Mouse (Mus musculus) heart, embryonic 10.5 days (tissue): ENCODE measurements around the gene Cnnm2. TPM values are rescaled to one million over a fixed set of nuclear protein-coding genes. Genes with fewer than 3 reads are reported as not detected.

Source experiments
- DNase-seq: peaks from one replicate; pipeline ENCODE4 v3.0.0-alpha.2; 2017; ENCODE audit warnings: low spot score
- H3K27ac ChIP-seq: fragments of 300-500 bp; sonication (generic); 2 replicates; pipeline ENCODE4 v1.5.1; 2016; ENCODE audit warnings: mild to moderate bottlenecking
- H3K27me3 ChIP-seq: fragments of 300-500 bp; sonication (generic); 2 replicates; pipeline ENCODE4 v1.6.1; 2016; ENCODE audit warnings: mild to moderate bottlenecking; ENCODE audit not compliant: poor library complexity, insufficient read depth, severe bottlenecking
- H3K36me3 ChIP-seq: fragments of 300-500 bp; sonication (generic); 2 replicates; pipeline ENCODE4 v1.6.1; 2016; ENCODE audit warnings: mild to moderate bottlenecking, moderate library complexity
- H3K4me1 ChIP-seq: fragments of 300-500 bp; sonication (generic); 2 replicates; pipeline ENCODE4 v1.6.1; 2016; ENCODE audit warnings: mild to moderate bottlenecking
- H3K4me3 ChIP-seq: fragments of 300-500 bp; sonication (generic); 2 replicates; pipeline ENCODE4 v1.5.1; 2016; ENCODE audit warnings: mild to moderate bottlenecking, moderate library complexity
- H3K9me3 ChIP-seq: fragments of 300-500 bp; sonication (generic); 2 replicates; pipeline ENCODE4 v1.6.1; 2016; ENCODE audit warnings: mild to moderate bottlenecking, moderate library complexity
- WGBS: fragments of 180-500 bp; shearing (Covaris S2); methylation state at CpG from one replicate; pipeline ENCODE4 v1.1.7; 2016; 5-methylcytosine and 5-hydroxymethylcytosine counted together
- polyA plus RNA-seq: library from polyadenylated mRNA; unstranded; fragments of >200 nt; fragmentation: Nextera tagmentation; extraction: Ambion mirVana; gene quantifications from 2 replicates; pipeline ENCODE4 v1.2.1, GENCODE M21; 2016

Cnnm2 gene
- polyA plus RNA-seq, 1 experiment from 2014 or later = 2.7 TPM

GRCm38 (mm10) chr19:46809031-46809430, 47.6 kb downstream of the Cnnm2 start:
- no peak for DNase-seq
- Histone ChIP-seq H3K36me3 (no peaks in the 10 kb centered on the region), H3K27me3 (no peaks in the 10 kb centered on the region), H3K27ac (no peak overlapping the region), H3K9me3 (no peaks in the 10 kb centered on the region), H3K4me3 (no peak overlapping the region), H3K4me1 (peaks cover 21% of the 10 kb centered on the region)
- WGBS = 91% methylated on average over 5 of the region's 5 CpGs

GRCm38 (mm10) chr19:46819276-46819675, 57.9 kb downstream of the Cnnm2 start:
- Histone ChIP-seq H3K27me3 (no peaks in the 10 kb centered on the region), H3K27ac (no peak overlapping the region), H3K9me3 (no peaks in the 10 kb centered on the region), H3K4me1 (peaks cover 17% of the 10 kb centered on the region), H3K36me3 (no peaks in the 10 kb centered on the region), H3K4me3 (no peak overlapping the region)
- DNase-seq = no peak
- WGBS = 59% methylated on average over 7 of the region's 7 CpGs

GRCm38 (mm10) chr19:46822491-46822890, 61.1 kb downstream of the Cnnm2 start:
- no peaks in the 10 kb centered on the region for H3K36me3 ChIP-seq
- no peak for DNase-seq
- peaks cover 22% of the 10 kb centered on the region for H3K4me1 ChIP-seq
- H3K27ac ChIP-seq = no peak overlapping the region
- no peak overlapping the region for H3K4me3 ChIP-seq
- H3K9me3 ChIP-seq = no peaks in the 10 kb centered on the region
- 92% methylated on average over 4 of the region's 4 CpGs for WGBS
- H3K27me3 ChIP-seq = no peaks in the 10 kb centered on the region

- Histone ChIP-seq H3K27me3 (no peaks in the 10 kb centered on the region), H3K9me3 (no peaks in the 10 kb centered on the region), H3K27ac (no peak overlapping the region), H3K4me1 (peaks cover 16% of the 10 kb centered on the region; the same call in 1 of the 2 replicates), H3K36me3 (no peaks in the 10 kb centered on the region), H3K4me3 (no peak overlapping the region)
- 76% methylated on average over 5 of the region's 5 CpGs for WGBS
- DNase-seq = no peak
Observed at GRCm38 (mm10) chr19:46823759-46824158, 62.4 kb downstream of the Cnnm2 start.

GRCm38 (mm10) chr19:46824867-46825266, 63.5 kb downstream of the Cnnm2 start:
- no peak for DNase-seq
- 0 out of 2 replicates have a peak, but pooled peaks cover 7% of the 10 kb centered on the region for H3K4me1 ChIP-seq
- H3K4me3 ChIP-seq = no peak overlapping the region
- 82% methylated on average over 7 of the region's 7 CpGs for WGBS
- no peak overlapping the region for H3K27ac ChIP-seq
- H3K36me3 ChIP-seq = no peaks in the 10 kb centered on the region
- no peaks in the 10 kb centered on the region for H3K9me3 ChIP-seq
- H3K27me3 ChIP-seq = no peaks in the 10 kb centered on the region

- H3K9me3 ChIP-seq = no peaks in the 10 kb centered on the region
- no peaks in the 10 kb centered on the region for H3K27me3 ChIP-seq
- no peaks in the 10 kb centered on the region for H3K36me3 ChIP-seq
- WGBS = 61% methylated on average over 5 of the region's 5 CpGs
- H3K27ac ChIP-seq = no peak overlapping the region
- H3K4me1 ChIP-seq = peaks cover 17% of the 10 kb centered on the region
- no peak for DNase-seq
- H3K4me3 ChIP-seq = no peak overlapping the region
Observed at GRCm38 (mm10) chr19:46827654-46828165, 66.3 kb downstream of the Cnnm2 start.

- Histone ChIP-seq H3K27ac (no peak overlapping the region), H3K27me3 (no peaks in the 10 kb centered on the region), H3K9me3 (no peaks in the 10 kb centered on the region), H3K36me3 (no peaks in the 10 kb centered on the region), H3K4me3 (no peak overlapping the region), H3K4me1 (peaks cover 17% of the 10 kb centered on the region)
- DNase-seq = no peak
- WGBS = 42% methylated on average over 3 of the region's 3 CpGs
Observed at GRCm38 (mm10) chr19:46828961-46829360, 67.6 kb downstream of the Cnnm2 start.

- WGBS = 43% methylated on average over 9 of the region's 9 CpGs
- H3K4me3 ChIP-seq = no peak overlapping the region
- DNase-seq = no peak
- H3K4me1 ChIP-seq = peaks cover 17% of the 10 kb centered on the region
- no peaks in the 10 kb centered on the region for H3K9me3 ChIP-seq
- no peaks in the 10 kb centered on the region for H3K27me3 ChIP-seq
- H3K36me3 ChIP-seq = no peaks in the 10 kb centered on the region
- no peak overlapping the region for H3K27ac ChIP-seq
Observed at GRCm38 (mm10) chr19:46831381-46831780, 70.0 kb downstream of the Cnnm2 start.

GRCm38 (mm10) chr19:46834301-46834700, 72.9 kb downstream of the Cnnm2 start:
- Histone ChIP-seq H3K4me3 (no peak overlapping the region), H3K4me1 (peaks cover 10% of the 10 kb centered on the region), H3K27me3 (no peaks in the 10 kb centered on the region), H3K9me3 (no peaks in the 10 kb centered on the region), H3K27ac (no peak overlapping the region), H3K36me3 (no peaks in the 10 kb centered on the region)
- WGBS = 82% methylated on average over 5 of the region's 5 CpGs
- DNase-seq = no peak

- no peaks in the 10 kb centered on the region for H3K9me3 ChIP-seq
- peaks cover 10% of the 10 kb centered on the region for H3K4me1 ChIP-seq
- DNase-seq = no peak
- WGBS = 62% methylated on average over 4 of the region's 4 CpGs
- H3K36me3 ChIP-seq = no peaks in the 10 kb centered on the region
- H3K4me3 ChIP-seq = no peak overlapping the region
- H3K27ac ChIP-seq = no peak overlapping the region
- H3K27me3 ChIP-seq = no peaks in the 10 kb centered on the region
Observed at GRCm38 (mm10) chr19:46835339-46835738, 73.9 kb downstream of the Cnnm2 start.

- Histone ChIP-seq H3K27me3 (no peaks in the 10 kb centered on the region), H3K9me3 (no peaks in the 10 kb centered on the region), H3K4me1 (peaks cover 6% of the 10 kb centered on the region), H3K27ac (no peak overlapping the region), H3K36me3 (no peaks in the 10 kb centered on the region), H3K4me3 (no peak overlapping the region)
- 88% methylated on average over 3 of the region's 3 CpGs for WGBS
- DNase-seq = no peak
Observed at GRCm38 (mm10) chr19:46836085-46836484, 74.7 kb downstream of the Cnnm2 start.

GRCm38 (mm10) chr19:46837290-46838079, 76.1 kb downstream of the Cnnm2 start:
- Histone ChIP-seq H3K27ac (no peak overlapping the region), H3K4me3 (no peak overlapping the region), H3K4me1 (no peaks in the 10 kb centered on the region), H3K27me3 (no peaks in the 10 kb centered on the region), H3K36me3 (no peaks in the 10 kb centered on the region), H3K9me3 (no peaks in the 10 kb centered on the region)
- WGBS = 88% methylated on average over 11 of the region's 11 CpGs
- DNase-seq = no peak

- H3K36me3 ChIP-seq = no peaks in the 10 kb centered on the region
- WGBS = 83% methylated on average over 4 of the region's 4 CpGs
- no peak overlapping the region for H3K27ac ChIP-seq
- H3K4me3 ChIP-seq = no peak overlapping the region
- H3K4me1 ChIP-seq = peaks cover 19% of the 10 kb centered on the region
- no peak for DNase-seq
- no peaks in the 10 kb centered on the region for H3K9me3 ChIP-seq
- H3K27me3 ChIP-seq = no peaks in the 10 kb centered on the region
Observed at GRCm38 (mm10) chr19:46841016-46841415, 79.6 kb downstream of the Cnnm2 start.
